Mouse (Mus musculus) heart, postnatal 0 days (tissue): ENCODE data around the gene Epgn.

ENCODE experiments used
- CTCF ChIP-seq: IDR thresholded peaks from 2 replicates; pipeline ENCODE4 v1.5.1; 2016; ENCODE audit warnings: antibody characterized with exemption, control low read depth, low read depth
- EP300 ChIP-seq: IDR thresholded peaks from 2 replicates; pipeline ENCODE4 v1.6.1; 2016; ENCODE audit warnings: antibody characterized with exemption, low read depth

GRCm38 (mm10) chr5:90987605-90988004 is 39.7 kb upstream of the Epgn start:
- no peak for TF ChIP-seq CTCF
- no peak for TF ChIP-seq EP300
